Mouse (Mus musculus): ENCODE results near the gene Reg4. TPM values are rescaled to one million over a fixed set of nuclear protein-coding genes. Genes with fewer than 3 reads are reported as not detected.

Reg4 gene
- 0.90 TPM in 1 of 2 replicates, not detected in the other for total RNA-seq (2014; fragmentation: Nextera tagmentation)
- not detected in 2 replicates for total RNA-seq (2017)

- ATAC-seq (replicated peaks; ENCODE audit: low FRiP score, low TSS enrichment, poor library complexity, severe bottlenecking), result no peak
Observed at GRCm38 (mm10) chr3:98221856-98222255, at the start of gene Reg4. Reg4 (plus strand) TSS chr3:98222156.

- ATAC-seq (replicated peaks; ENCODE audit: low FRiP score, low TSS enrichment, poor library complexity, severe bottlenecking), result no peak
Observed at GRCm38 (mm10) chr3:98178340-98178739, 43.6 kb upstream of the Reg4 start.

- peak; percentile 74 for ATAC-seq (replicated peaks; ENCODE audit: low FRiP score, low TSS enrichment, poor library complexity, severe bottlenecking)
Observed at GRCm38 (mm10) chr3:98180805-98181204, 41.2 kb upstream of the Reg4 start.

- no peak for ATAC-seq (replicated peaks; ENCODE audit: low FRiP score, low TSS enrichment, poor library complexity, severe bottlenecking)
Observed at GRCm38 (mm10) chr3:98185163-98185714, 36.7 kb upstream of the Reg4 start.

GRCm38 (mm10) chr3:98187777-98188176 lies 34.2 kb upstream of the Reg4 start:
- ATAC-seq (replicated peaks; ENCODE audit: low FRiP score, low TSS enrichment, poor library complexity, severe bottlenecking), result no peak

GRCm38 (mm10) chr3:98197711-98198532 lies 24.0 kb upstream of the Reg4 start:
- no peak for ATAC-seq (replicated peaks; ENCODE audit: low FRiP score, low TSS enrichment, poor library complexity, severe bottlenecking)

GRCm38 (mm10) chr3:98199747-98200146 lies 22.2 kb upstream of the Reg4 start:
- ATAC-seq (replicated peaks; ENCODE audit: low FRiP score, low TSS enrichment, poor library complexity, severe bottlenecking), result no peak

GRCm38 (mm10) chr3:98203282-98203681 lies 18.7 kb upstream of the Reg4 start:
- ATAC-seq (replicated peaks; ENCODE audit: low FRiP score, low TSS enrichment, poor library complexity, severe bottlenecking), result peak; percentile 45

GRCm38 (mm10) chr3:98206977-98207376 lies 15.0 kb upstream of the Reg4 start:
- ATAC-seq (replicated peaks; ENCODE audit: low FRiP score, low TSS enrichment, poor library complexity, severe bottlenecking), result no peak

GRCm38 (mm10) chr3:98209161-98209560 lies 12.8 kb upstream of the Reg4 start:
- 0 out of 2 replicates have a peak, but pooled peaks have one; percentile 45 for ATAC-seq (replicated peaks; ENCODE audit: low FRiP score, low TSS enrichment, poor library complexity, severe bottlenecking)

- ATAC-seq (replicated peaks; ENCODE audit: low FRiP score, low TSS enrichment, poor library complexity, severe bottlenecking), result no peak
Observed at GRCm38 (mm10) chr3:98210860-98211259, 11.1 kb upstream of the Reg4 start.

- peak; percentile 58 for ATAC-seq (replicated peaks; ENCODE audit: low FRiP score, low TSS enrichment, poor library complexity, severe bottlenecking)
Observed at GRCm38 (mm10) chr3:98211301-98212081, 10.5 kb upstream of the Reg4 start.

- ATAC-seq (replicated peaks; ENCODE audit: low FRiP score, low TSS enrichment, poor library complexity, severe bottlenecking), result no peak
Observed at GRCm38 (mm10) chr3:98216296-98216695, 5.7 kb upstream of the Reg4 start.

- no peak for ATAC-seq (replicated peaks; ENCODE audit: low FRiP score, low TSS enrichment, poor library complexity, severe bottlenecking)
Observed at GRCm38 (mm10) chr3:98223263-98223662, 1.3 kb downstream of the Reg4 start.

- ATAC-seq (replicated peaks; ENCODE audit: low FRiP score, low TSS enrichment, poor library complexity, severe bottlenecking), result 0 out of 2 replicates have a peak, but pooled peaks have one; percentile 44
Observed at GRCm38 (mm10) chr3:98223783-98224580, 2.0 kb downstream of the Reg4 start.

GRCm38 (mm10) chr3:98224975-98225374 lies 3.0 kb downstream of the Reg4 start:
- ATAC-seq (replicated peaks; ENCODE audit: low FRiP score, low TSS enrichment, poor library complexity, severe bottlenecking), result no peak

GRCm38 (mm10) chr3:98225746-98226145 lies 3.8 kb downstream of the Reg4 start:
- no peak for ATAC-seq (replicated peaks; ENCODE audit: low FRiP score, low TSS enrichment, poor library complexity, severe bottlenecking)

GRCm38 (mm10) chr3:98226988-98227610 lies 5.1 kb downstream of the Reg4 start:
- ATAC-seq (replicated peaks; ENCODE audit: low FRiP score, low TSS enrichment, poor library complexity, severe bottlenecking), result peak; percentile 90

GRCm38 (mm10) chr3:98227763-98228162 lies 5.8 kb downstream of the Reg4 start:
- ATAC-seq (replicated peaks; ENCODE audit: low FRiP score, low TSS enrichment, poor library complexity, severe bottlenecking), result no peak

Measured in megakaryocyte-erythroid progenitor cell, adult 5-6 weeks (primary cell).